Mouse (Mus musculus) small intestine, adult 2 months (tissue): ENCODE data around the gene 1700001L19Rik. TPM values are rescaled to one million over a fixed set of nuclear protein-coding genes. Genes with fewer than 3 reads are reported as not detected.
"Not testable (repeated sequence)": the region's sequence is repeated elsewhere in the genome, so short reads cannot be mapped to it uniquely, and the experiment has no call there.

Source experiments
- H3K27ac ChIP-seq: fragments of 200-500 bp; 2 replicates; pipeline ENCODE4 v1.5.1; 2012; ENCODE audit warnings: low read depth, low read length, control low read depth, inconsistent platforms; ENCODE audit not compliant: insufficient read depth
- H3K27me3 ChIP-seq: fragments of 200-500 bp; 2 replicates; pipeline ENCODE4 v1.6.1; 2012; ENCODE audit warnings: mild to moderate bottlenecking, moderate library complexity, low read length, inconsistent platforms; ENCODE audit not compliant: control insufficient read depth, insufficient read depth
- H3K36me3 ChIP-seq: fragments of 200-500 bp; 2 replicates; pipeline ENCODE4 v1.6.1; 2012; ENCODE audit warnings: mild to moderate bottlenecking, low read length, control low read depth, inconsistent platforms; ENCODE audit not compliant: control insufficient read depth, insufficient read depth
- H3K4me1 ChIP-seq: fragments of 200-500 bp; 2 replicates; pipeline ENCODE4 v1.6.1; 2012; ENCODE audit warnings: low read length, inconsistent platforms, mixed read lengths; ENCODE audit not compliant: control insufficient read depth, insufficient read depth, insufficient read length
- H3K4me3 ChIP-seq: fragments of 200-500 bp; 2 replicates; pipeline ENCODE4 v1.5.1; 2012; ENCODE audit warnings: low read depth, mild to moderate bottlenecking, control low read depth, inconsistent platforms, low read length, moderate library complexity
- CTCF ChIP-seq: fragments of 200-500 bp; IDR thresholded peaks from 2 replicates; pipeline ENCODE4 v1.5.1; 2012; ENCODE audit warnings: low read depth, mild to moderate bottlenecking, control low read depth, inconsistent platforms, low read length, moderate library complexity, mixed read lengths; ENCODE audit not compliant: insufficient replicate concordance, insufficient read length; ENCODE audit errors: extremely low read depth
- POLR2A ChIP-seq: fragments of 200-500 bp; IDR thresholded peaks from 2 replicates; pipeline ENCODE4 v1.6.1; 2012; ENCODE audit warnings: low read depth, mild to moderate bottlenecking, control low read depth, inconsistent platforms, low read length, moderate library complexity
- WGBS: fragments of 180-500 bp; shearing (Covaris S2); methylation state at CpG from one replicate; pipeline ENCODE4 v1.1.7; 2018; 5-methylcytosine and 5-hydroxymethylcytosine counted together
- polyA plus RNA-seq: library from polyadenylated mRNA; depleted of rRNA; stranded (reverse); fragments of >200 nt; gene quantifications from 2 replicates; pipeline ENCODE4 v1.2.3, GENCODE M21; 2012; rRNA removed

Gene 1700001L19Rik
- polyA plus RNA-seq = not detected in 2 replicates

DNA sequence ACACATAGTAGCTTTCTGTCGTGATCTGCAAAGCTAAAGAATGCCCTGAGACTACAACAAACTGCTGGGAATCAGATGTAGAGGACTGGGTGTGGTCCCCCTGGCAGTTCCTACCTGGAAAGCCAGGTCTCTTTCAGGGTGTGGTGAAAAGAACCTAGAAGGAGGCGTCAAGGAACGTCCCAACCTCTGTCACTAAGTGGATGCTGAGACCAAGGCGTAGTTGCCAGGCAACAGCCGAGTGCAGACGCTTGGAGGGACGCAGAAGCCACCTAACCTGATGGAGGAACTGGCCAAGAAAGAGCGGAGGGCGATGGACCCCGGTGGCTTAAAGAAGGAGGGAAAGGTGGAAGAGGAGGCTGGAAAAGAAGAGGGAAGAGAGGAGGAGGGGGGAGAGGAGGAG is at the start of gene 1700001L19Rik:
Gene 1700001L19Rik, plus strand, starts transcription at position 223 of the 400 bp plus-strand sequence.
- 6% methylated on average over 10 of the region's 10 CpGs for WGBS
- Histone ChIP-seq H3K27ac (no peak within 1 kb of the TSS), H3K27me3 (no peaks in the 10 kb centered on the region), H3K4me3 (peak within 1 kb of the TSS; percentile 49), H3K36me3 (peaks cover 2% of the 10 kb centered on the region; the same call in 1 of the 2 replicates), H3K4me1 (peaks cover 9% of the 10 kb centered on the region)
- TF ChIP-seq CTCF (no peak), POLR2A (no peak)

DNA sequence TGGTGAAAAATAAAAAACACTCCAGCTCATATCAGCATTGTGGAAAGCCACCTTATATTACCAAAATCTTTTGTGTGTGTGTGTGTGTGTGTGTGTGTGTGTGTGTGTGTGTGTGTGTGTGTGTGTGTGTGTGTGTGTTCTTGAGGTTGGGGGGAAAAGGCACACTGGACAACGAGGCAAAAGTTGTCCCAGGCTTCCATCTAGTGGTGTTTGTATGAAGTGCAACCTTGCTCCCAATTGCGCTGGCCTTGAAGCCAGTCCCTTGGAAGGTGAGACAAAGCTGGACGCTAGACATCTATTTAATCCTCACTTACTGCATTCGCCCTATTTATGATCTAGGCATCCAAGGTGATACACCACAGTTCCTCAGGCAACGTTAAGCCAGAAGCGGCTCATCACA is 43.8 kb upstream of the 1700001L19Rik start:
- WGBS = 25% methylated on average over 5 of the region's 6 CpGs

DNA sequence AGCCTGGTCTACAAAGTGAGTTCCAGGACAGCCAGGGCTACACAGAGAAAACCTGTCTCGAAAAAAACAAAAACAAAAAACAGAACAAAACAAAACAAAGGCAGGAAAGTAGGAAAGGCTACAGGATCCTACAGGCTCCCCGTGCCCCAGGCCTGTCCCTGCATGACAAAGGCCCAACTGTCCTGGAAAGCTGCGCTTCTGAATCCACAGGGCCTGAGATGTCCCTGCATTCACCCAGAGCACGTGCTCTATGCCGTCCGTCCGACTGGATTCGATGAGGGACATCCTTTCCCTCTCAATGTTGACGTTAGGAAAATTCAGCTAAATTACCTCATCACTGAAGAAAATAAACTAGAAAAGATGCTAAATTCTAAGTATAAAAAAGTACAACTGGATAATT is 29.1 kb upstream of the 1700001L19Rik start:
- Histone ChIP-seq H3K36me3 (peaks cover 44% of the 10 kb centered on the region), H3K27me3 (no peaks in the 10 kb centered on the region), H3K27ac (no peak overlapping the region), H3K4me3 (no peak overlapping the region), H3K4me1 (no peaks in the 10 kb centered on the region; the same call in 1 of the 2 replicates)
- TF ChIP-seq POLR2A = no peak
- no peak for TF ChIP-seq CTCF
- WGBS = 96% methylated on average over 9 of the region's 9 CpGs

More for the DNA sequence above, 43.8 kb upstream of the 1700001L19Rik start:
- H3K4me3 ChIP-seq, H3K4me1 ChIP-seq, H3K36me3 ChIP-seq, H3K27me3 ChIP-seq, H3K27ac ChIP-seq: not testable (repeated sequence)

DNA sequence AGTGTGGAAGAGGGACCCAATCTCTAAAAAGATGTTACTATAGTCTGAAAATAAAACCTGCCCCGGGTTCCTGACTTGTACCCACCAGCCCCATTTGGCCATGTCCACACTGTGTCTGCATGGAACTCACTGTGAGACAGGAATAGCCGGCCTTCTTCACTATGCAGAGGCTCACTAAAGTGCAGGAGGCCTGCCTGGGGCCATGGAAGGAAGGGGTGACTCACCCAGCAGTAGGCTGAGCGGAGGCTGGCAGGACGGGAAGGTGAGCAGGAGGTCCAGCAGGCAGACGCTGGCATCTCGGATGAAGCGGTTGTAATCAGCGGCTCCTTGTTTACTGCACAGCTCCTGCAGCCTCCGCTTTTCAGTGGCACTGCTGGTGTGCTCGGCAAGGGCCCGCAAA is 28.7 kb upstream of the 1700001L19Rik start:
- Histone ChIP-seq H3K27ac (no peak overlapping the region), H3K4me1 (no peaks in the 10 kb centered on the region; the same call in 1 of the 2 replicates), H3K4me3 (no peak overlapping the region), H3K27me3 (no peaks in the 10 kb centered on the region), H3K36me3 (peaks cover 44% of the 10 kb centered on the region)
- WGBS = 92% methylated on average over 11 of the region's 11 CpGs
- TF ChIP-seq POLR2A = no peak
- TF ChIP-seq CTCF = no peak

DNA sequence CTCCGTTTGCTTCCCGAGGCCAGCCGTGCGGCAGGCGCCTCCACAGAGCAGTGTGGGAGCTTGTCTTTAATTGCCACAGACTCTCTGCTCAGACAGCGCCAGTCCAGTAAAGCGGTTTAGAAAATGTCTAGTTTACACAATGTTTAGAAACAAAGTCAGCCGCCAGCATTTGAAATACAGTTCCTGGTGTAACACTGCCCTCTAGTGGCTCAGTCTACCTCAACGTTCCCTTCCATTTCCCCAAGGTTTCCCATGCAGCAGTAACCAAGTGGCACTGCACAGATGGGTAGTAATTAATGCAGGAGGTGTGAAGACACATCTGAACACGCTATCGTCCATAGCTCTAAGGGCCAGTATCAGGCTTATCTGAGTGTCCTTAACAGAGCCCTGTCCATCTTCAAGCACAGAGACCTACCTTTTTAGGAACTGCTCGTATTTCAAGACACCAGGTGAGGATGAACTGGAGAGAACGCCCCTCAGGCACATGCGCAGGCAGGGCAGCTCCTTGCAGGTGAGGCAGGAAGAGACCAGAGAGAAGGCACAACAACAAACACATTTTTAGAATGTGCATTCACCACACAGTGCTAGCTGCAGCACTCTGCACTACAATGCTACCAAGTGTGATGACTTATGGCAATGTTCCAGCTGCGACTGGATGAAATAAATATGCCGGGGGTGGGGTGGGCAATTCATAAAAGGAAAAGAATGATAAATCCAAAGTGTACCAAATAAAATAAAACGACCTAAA is 27.5 kb upstream of the 1700001L19Rik start:
- Histone ChIP-seq H3K4me3 (no peak overlapping the region), H3K27me3 (no peaks in the 10 kb centered on the region), H3K36me3 (peaks cover 36% of the 10 kb centered on the region), H3K27ac (no peak overlapping the region), H3K4me1 (no peaks in the 10 kb centered on the region; the same call in 1 of the 2 replicates)
- 59% methylated on average over 17 of the region's 17 CpGs for WGBS
- TF ChIP-seq POLR2A = no peak
- TF ChIP-seq CTCF = peak; percentile 65; the same call in 1 of the 2 replicates

DNA sequence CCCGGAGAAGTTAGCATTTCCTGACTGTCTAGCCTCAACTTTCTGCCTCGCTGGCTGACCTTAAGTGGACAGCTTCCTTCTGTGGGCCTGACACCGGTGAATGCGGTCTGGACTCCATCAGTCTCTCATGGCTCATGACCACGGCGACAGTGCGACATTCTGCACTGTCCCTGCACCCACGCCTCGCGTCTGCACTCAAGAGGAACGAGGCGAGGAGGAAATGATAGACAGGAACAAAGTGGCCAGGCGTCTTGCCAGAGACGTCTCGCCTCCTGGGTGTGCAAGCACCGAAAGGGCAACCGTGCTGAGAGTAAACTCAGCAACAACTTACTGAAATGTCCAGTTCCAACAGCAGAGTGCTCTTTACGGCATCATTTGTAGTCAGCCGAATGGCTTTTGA is 25.0 kb upstream of the 1700001L19Rik start:
- peaks cover 22% of the 10 kb centered on the region for H3K36me3 ChIP-seq
- H3K4me1 ChIP-seq = no peaks in the 10 kb centered on the region; the same call in 1 of the 2 replicates
- H3K4me3 ChIP-seq = no peak overlapping the region
- no peak overlapping the region for H3K27ac ChIP-seq
- 80% methylated on average over 19 of the region's 19 CpGs for WGBS
- TF ChIP-seq POLR2A (no peak), CTCF (no peak)
- no peaks in the 10 kb centered on the region for H3K27me3 ChIP-seq

DNA sequence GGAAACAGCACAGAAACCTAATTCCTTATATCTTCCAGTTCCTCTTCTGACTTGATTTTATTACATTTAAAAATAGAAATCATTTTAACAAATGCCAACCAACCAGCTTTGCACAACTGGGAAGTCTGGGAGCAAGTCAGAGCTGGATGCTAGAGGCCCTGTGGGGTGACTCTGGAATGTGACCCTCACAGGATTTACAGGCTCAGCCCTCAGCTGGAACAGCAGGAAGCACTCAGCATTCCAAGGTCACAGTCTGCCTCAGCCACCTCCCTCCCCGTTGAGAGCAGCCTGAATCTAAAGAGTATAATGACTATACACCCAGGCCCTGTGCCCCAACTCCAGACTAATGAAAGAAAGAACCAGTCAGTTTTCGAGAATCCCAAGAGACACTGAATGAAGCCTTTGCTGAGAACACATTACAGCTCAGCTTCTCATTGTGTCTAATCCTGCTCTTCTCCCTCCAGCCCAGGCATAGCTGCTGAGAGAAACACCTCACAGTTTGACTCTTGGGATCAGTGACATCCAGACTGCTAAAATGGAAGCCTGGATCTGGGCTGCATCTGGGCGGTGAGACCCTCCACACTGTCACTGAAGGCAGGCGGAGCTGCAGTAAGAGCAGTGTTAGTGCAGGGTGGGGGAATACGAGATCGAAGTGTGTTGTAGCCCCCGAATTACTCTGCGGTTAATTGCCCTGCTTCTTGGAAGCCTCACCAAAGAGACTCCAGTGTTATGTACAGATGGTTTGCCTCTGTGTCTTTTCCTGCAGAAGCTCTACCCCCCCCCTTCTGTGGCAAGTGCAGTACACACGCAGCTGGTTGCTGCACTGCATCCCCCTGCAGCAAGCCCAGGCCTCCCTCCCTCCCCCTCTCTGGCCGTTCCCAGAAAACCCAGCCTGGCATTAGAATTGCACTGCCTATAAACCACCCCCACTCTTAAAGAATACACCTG is 24.0 kb upstream of the 1700001L19Rik start:
- Histone ChIP-seq H3K27me3 (no peaks in the 10 kb centered on the region), H3K36me3 (peaks cover 18% of the 10 kb centered on the region), H3K4me3 (no peak overlapping the region), H3K4me1 (no peaks in the 10 kb centered on the region; the same call in 1 of the 2 replicates), H3K27ac (no peak overlapping the region)
- no peak for TF ChIP-seq CTCF
- WGBS = 73% methylated on average over 10 of the region's 10 CpGs
